Mouse (Mus musculus) olfactory bulb, adult 2 months (tissue): Measurements from ENCODE around the gene Parvb. TPM values are rescaled to one million over a fixed set of nuclear protein-coding genes. Genes with fewer than 3 reads are reported as not detected.

Source experiments
- H3K27ac ChIP-seq: fragments of 200-500 bp; 2 replicates; pipeline ENCODE4 v1.5.1; 2012; ENCODE audit warnings: low read depth, low read length; ENCODE audit not compliant: insufficient read depth
- H3K4me1 ChIP-seq: fragments of 200-500 bp; 2 replicates; pipeline ENCODE4 v1.6.1; 2012; ENCODE audit warnings: low read length; ENCODE audit not compliant: control insufficient read depth, insufficient read depth
- H3K4me3 ChIP-seq: fragments of 200-500 bp; 2 replicates; pipeline ENCODE4 v1.5.1; 2012; ENCODE audit warnings: mild to moderate bottlenecking, low read depth, low read length, moderate library complexity; ENCODE audit not compliant: insufficient read depth
- CTCF ChIP-seq: fragments of 200-500 bp; IDR thresholded peaks from 2 replicates; pipeline ENCODE4 v1.5.1; 2012; ENCODE audit warnings: low read depth, mild to moderate bottlenecking, low read length, moderate library complexity; ENCODE audit not compliant: insufficient read depth
- POLR2A ChIP-seq: fragments of 200-500 bp; IDR thresholded peaks from 2 replicates; pipeline ENCODE4 v1.6.1; 2012; ENCODE audit warnings: mild to moderate bottlenecking, low read depth, low read length, moderate library complexity; ENCODE audit not compliant: insufficient read depth
- WGBS: fragments of 180-500 bp; shearing (Covaris S2); methylation state at CpG from one replicate; pipeline ENCODE4 v1.1.7; 2018; 5-methylcytosine and 5-hydroxymethylcytosine counted together
- polyA plus RNA-seq: library from polyadenylated mRNA; stranded (reverse); fragments of >200 nt; gene quantifications from 2 replicates; pipeline ENCODE4 v1.2.4, GENCODE M21; 2012; ENCODE audit warnings: low replicate concordance; ENCODE audit not compliant: missing spikeins, insufficient read depth, insufficient read length

Parvb gene
- polyA plus RNA-seq, 1 experiment: not detected

GRCm38 (mm10) chr15:84295225-84295624 is 63.4 kb downstream of the Parvb start:
- 84% methylated on average over 10 of the region's 10 CpGs for WGBS
- H3K4me1 ChIP-seq: peaks cover 55% of the 10 kb centered on the region
- no peak overlapping the region for H3K27ac ChIP-seq
- no peak for TF ChIP-seq CTCF
- no peak for TF ChIP-seq POLR2A
- no peak overlapping the region for H3K4me3 ChIP-seq

DNA sequence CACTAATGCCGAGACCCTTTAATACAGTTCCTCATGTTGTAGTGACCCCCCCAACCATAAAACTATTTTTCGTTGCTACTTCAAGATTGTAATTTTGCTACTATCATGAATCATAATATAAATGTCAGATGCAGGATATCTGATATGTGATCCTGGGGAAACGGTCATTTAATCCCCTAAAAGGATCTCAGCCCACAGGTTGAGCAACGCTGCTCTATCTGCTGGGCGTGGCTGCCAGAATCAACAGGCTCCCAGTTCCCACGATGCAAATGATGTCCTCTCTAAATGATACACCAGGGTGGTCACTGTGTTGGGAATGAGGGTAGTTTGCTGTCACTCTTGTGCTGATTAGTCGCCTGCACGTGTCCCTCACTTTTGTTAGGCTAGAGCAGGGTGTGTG is 65.6 kb downstream of the Parvb start:
- H3K4me1 ChIP-seq: peaks cover 77% of the 10 kb centered on the region
- H3K27ac ChIP-seq: no peak overlapping the region
- H3K4me3 ChIP-seq: no peak overlapping the region
- TF ChIP-seq POLR2A (no peak), CTCF (no peak)
- 82% methylated on average over 8 of the region's 8 CpGs for WGBS

- peaks cover 78% of the 10 kb centered on the region for H3K4me1 ChIP-seq
- peak overlapping the region; percentile 98 for H3K27ac ChIP-seq
- WGBS: 24% methylated on average over 13 of the region's 13 CpGs
- no peak overlapping the region for H3K4me3 ChIP-seq
- TF ChIP-seq POLR2A (peak; percentile 46; the same call in 1 of the 2 replicates), CTCF (no peak)
Measured at GRCm38 (mm10) chr15:84298804-84299370, 67.0 kb downstream of the Parvb start.

DNA sequence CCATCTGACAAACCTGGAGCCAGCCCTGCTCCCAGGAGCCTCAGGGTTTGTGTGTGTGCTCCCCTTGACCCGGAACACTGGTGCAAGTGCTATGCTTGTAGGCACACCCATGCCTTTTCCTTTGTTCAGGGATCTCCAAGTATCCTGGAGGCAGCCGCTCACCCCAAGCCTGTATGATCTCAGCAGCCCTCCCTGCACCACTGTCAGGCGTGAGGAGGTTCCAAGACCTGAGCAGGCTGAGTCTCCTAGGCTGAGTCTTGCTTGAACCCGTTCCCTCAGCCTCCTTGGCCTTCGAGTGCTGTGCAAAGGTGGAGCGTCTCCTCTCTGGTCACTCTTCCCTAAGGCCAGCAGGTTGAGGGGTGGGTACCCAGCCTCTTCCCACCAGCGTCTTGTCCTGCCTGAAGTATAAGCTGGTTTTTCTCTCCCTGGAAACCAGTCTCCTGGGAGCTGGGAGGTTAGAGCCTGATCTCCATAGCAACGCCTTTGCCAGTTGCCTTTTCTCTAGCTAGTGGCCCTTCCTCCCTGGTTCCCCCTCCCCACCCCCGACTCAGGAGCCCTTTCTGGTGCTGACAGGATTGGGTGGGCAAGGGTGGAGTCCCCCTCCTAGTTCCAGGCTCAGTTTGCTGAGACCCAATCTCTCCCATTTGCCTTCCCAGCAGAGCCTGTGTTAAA is 68.0 kb downstream of the Parvb start:
- H3K4me1 ChIP-seq: peaks cover 76% of the 10 kb centered on the region
- no peak overlapping the region for H3K4me3 ChIP-seq
- peak overlapping the region; percentile 98 for H3K27ac ChIP-seq
- 22% methylated on average over 9 of the region's 9 CpGs for WGBS
- no peak for TF ChIP-seq POLR2A
- 0 out of 2 replicates have a peak, but pooled peaks have one; percentile 4 for TF ChIP-seq CTCF

DNA sequence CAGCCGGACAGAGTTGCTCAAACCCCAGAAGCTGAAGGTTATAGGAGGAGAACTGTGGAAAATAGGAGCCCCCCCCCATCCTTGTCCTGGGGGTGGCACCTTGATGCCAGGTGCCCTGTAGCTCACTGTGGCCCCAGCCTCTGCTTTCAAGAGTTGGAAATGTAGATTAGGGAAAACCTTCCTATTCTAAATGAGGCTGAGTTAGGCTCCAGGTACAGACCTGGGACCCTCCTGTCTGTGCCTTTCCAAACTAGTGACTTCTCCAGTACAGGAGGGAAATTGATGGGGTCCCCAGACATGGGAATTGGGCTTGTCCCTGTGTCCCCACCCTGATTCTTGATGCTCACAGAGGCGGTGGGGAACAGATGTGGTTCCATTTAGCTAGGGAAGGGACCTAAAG is 68.7 kb downstream of the Parvb start:
- peak overlapping the region; percentile 98 for H3K27ac ChIP-seq
- H3K4me3 ChIP-seq: no peak overlapping the region
- H3K4me1 ChIP-seq: peaks cover 72% of the 10 kb centered on the region
- no peak for TF ChIP-seq CTCF
- TF ChIP-seq POLR2A: no peak
- WGBS: 39% methylated on average over 2 of the region's 2 CpGs

DNA sequence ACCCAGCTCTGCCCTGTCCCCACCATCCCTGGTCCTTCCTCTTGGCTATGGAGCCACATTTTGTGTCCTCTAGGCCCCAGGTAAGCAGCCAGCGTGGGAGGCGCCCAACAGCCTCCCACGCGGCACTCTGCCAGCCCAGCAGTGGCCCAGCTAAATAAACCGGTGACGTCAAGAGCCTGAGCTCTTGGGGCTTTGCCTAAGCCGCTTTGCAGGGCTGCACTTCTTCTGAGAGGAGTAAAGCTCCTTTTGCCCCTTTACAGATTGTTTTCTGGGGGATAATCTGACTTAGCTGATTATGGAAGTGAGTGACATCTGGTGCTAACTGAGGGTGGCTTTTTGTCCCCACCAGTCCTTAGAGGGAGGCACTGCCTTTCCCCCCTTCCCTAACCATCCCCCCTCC is 69.2 kb downstream of the Parvb start:
- Histone ChIP-seq H3K27ac (peak overlapping the region; percentile 98), H3K4me3 (no peak overlapping the region), H3K4me1 (peaks cover 76% of the 10 kb centered on the region)
- WGBS: 16% methylated on average over 7 of the region's 7 CpGs
- TF ChIP-seq CTCF: no peak
- TF ChIP-seq POLR2A: no peak

DNA sequence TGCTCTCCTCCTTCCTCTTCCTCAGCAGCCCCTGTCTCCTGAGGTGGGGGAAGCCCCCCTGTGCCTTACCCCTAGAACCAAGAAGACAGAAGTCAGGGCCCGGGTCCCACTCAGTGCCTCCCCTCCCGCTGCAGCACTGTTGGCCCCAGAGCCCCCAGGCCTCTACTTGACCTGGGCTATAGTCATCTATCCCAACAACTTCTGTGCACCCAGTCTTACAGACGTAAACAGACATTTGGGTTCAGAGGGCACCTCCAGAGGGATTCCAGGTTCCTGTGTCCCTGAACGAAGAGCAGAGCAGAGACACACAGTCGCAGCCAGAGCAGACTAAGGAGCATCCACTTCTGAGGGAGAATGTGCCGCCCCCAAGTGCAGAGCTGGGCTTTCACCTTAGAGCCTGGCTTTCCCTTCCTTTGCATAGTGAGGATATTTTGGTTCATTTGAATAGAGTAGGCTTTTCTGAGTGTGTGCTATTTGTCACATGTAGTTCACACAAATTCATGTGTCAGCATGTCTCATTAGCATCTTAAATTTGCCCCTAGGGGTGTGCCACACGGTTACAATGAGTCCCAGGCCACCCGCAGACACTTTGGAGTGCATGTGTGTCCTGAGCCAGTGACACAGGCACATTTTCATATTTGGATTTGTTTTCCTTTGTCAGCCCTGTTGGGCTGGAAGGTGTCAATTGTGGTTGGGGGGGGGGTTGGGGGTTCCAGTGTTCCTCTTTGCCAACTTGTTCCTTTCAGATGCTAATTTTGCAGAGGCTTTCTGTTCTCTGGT is 70.0 kb downstream of the Parvb start:
- peaks cover 76% of the 10 kb centered on the region for H3K4me1 ChIP-seq
- 0 out of 2 replicates have a peak, but pooled peaks have one; percentile 7 for TF ChIP-seq CTCF
- TF ChIP-seq POLR2A: no peak
- 54% methylated on average over 8 of the region's 8 CpGs for WGBS
- H3K4me3 ChIP-seq: no peak overlapping the region
- H3K27ac ChIP-seq: peak overlapping the region; percentile 53; the same call in 1 of the 2 replicates

DNA sequence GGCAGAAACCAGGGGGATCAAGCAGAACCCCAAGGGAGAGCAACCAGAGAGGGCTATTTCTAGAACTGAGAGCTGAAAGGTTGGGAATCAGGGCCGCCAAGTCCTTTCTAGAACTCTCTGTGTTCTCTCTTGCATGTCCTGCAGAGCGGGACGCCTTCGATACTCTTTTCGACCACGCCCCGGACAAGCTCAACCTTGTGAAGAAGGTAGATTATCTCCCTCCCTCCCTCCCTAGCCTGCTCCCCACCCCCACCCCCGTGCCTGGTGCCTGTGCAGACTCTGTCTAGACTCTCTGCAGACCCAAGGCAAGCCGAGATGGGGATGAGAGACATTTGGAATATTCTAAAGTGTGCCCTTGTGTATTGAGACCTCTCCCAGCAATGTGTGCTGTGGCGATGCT is 71.4 kb downstream of the Parvb start:
- no peak for TF ChIP-seq CTCF
- no peak for TF ChIP-seq POLR2A
- peaks cover 67% of the 10 kb centered on the region for H3K4me1 ChIP-seq
- no peak overlapping the region for H3K4me3 ChIP-seq
- 72% methylated on average over 10 of the region's 10 CpGs for WGBS
- no peak overlapping the region for H3K27ac ChIP-seq

- no peak overlapping the region for H3K27ac ChIP-seq
- no peak overlapping the region for H3K4me3 ChIP-seq
- WGBS: 47% methylated on average over 10 of the region's 10 CpGs
- TF ChIP-seq CTCF: no peak
- TF ChIP-seq POLR2A: no peak
- H3K4me1 ChIP-seq: peaks cover 49% of the 10 kb centered on the region
Measured at GRCm38 (mm10) chr15:84305333-84305732, 73.5 kb downstream of the Parvb start.
